Mouse (Mus musculus): ENCODE results near the gene Gtf3c1.

GRCm38 (mm10) chr7:125741271-125741703, 33.7 kb upstream of the Gtf3c1 start:
- TF ChIP-seq CTCF (IDR thresholded peaks at IDR 0.05; ENCODE audit: low read depth): no peak
- no peak for TF ChIP-seq EP300 (IDR thresholded peaks at IDR 0.05; ENCODE audit: low read depth)

Data from heart, postnatal 0 days (tissue).